Mouse (Mus musculus) liver, embryonic 14.5 days (tissue): ENCODE data around the gene Cr1l. TPM values are rescaled to one million over a fixed set of nuclear protein-coding genes. Genes with fewer than 3 reads are reported as not detected.

Source experiments
- ATAC-seq: fragments of 200-750 bp; cut with Nextera tagmentation; 2 replicates; pipeline ENCODE4 v1.8.0; 2017; ENCODE audit warnings: moderate number of reproducible peaks, mild to moderate bottlenecking, moderate library complexity; ENCODE audit not compliant: insufficient read depth
- DNase-seq, 3 experiments: peaks; one replicate each; pipeline ENCODE4 v3.0.0-alpha.2; 2012 to 2013; ENCODE audit warnings: low read depth in 3 of 3, low spot score in 3 of 3
- H3K27ac ChIP-seq: fragments of 300-500 bp; sonication (generic); 2 replicates; pipeline ENCODE4 v1.5.1; 2014; ENCODE audit warnings: moderate library complexity, mild to moderate bottlenecking, control low read depth, inconsistent platforms
- H3K27me3 ChIP-seq: fragments of 300-500 bp; sonication (generic); 2 replicates; pipeline ENCODE4 v1.6.1; 2014; ENCODE audit warnings: mild to moderate bottlenecking, low read length, moderate library complexity; ENCODE audit not compliant: control insufficient read depth, insufficient read depth
- H3K36me3 ChIP-seq: fragments of 300-500 bp; sonication (generic); replicated peaks from 2 replicates; pipeline ENCODE4 v1.6.1; 2014; ENCODE audit warnings: low read depth; ENCODE audit not compliant: control insufficient read depth, insufficient read depth
- H3K4me1 ChIP-seq, 2 experiments: fragments of 200-500 bp in 1 of 2; fragments of 300-500 bp in 1 of 2; sonication (generic) in 1 of 2; replicated peaks; 2 replicates each; pipeline ENCODE4 v1.6.1; 2012 to 2014; ENCODE audit warnings: antibody characterized with exemption in 1 of 2, inconsistent platforms in 1 of 2, low read length in 1 of 2; ENCODE audit not compliant: control insufficient read depth in 2 of 2, insufficient read depth in 2 of 2
- H3K4me2 ChIP-seq: fragments of 300-500 bp; sonication (generic); 2 replicates; pipeline ENCODE4 v1.6.1; 2014; ENCODE audit warnings: low read depth, mild to moderate bottlenecking, control low read depth, moderate library complexity
- H3K4me3 ChIP-seq, 2 experiments: fragments of 200-500 bp in 1 of 2; fragments of 300-500 bp in 1 of 2; sonication (generic) in 1 of 2; 2 replicates each; pipeline ENCODE4 v1.5.1; 2012 to 2014; ENCODE audit warnings: low read depth in 2 of 2, low read length in 2 of 2, mild to moderate bottlenecking in 2 of 2, control low read depth in 1 of 2, inconsistent platforms in 1 of 2, moderate library complexity in 1 of 2; ENCODE audit not compliant: insufficient read depth in 1 of 2
- H3K9ac ChIP-seq: fragments of 300-500 bp; sonication (generic); replicated peaks from 2 replicates; pipeline ENCODE4 v1.6.1; 2014; ENCODE audit warnings: mild to moderate bottlenecking, control low read depth, moderate library complexity
- H3K9me3 ChIP-seq: fragments of 300-500 bp; sonication (generic); 2 replicates; pipeline ENCODE4 v1.6.1; 2016; ENCODE audit warnings: low read length, mixed read lengths; ENCODE audit not compliant: control insufficient read depth
- CTCF ChIP-seq: IDR thresholded peaks from 2 replicates; pipeline ENCODE4 v1.5.1; 2016; ENCODE audit warnings: antibody characterized with exemption, low read depth, control low read depth
- EP300 ChIP-seq: IDR thresholded peaks from 2 replicates; pipeline ENCODE4 v1.6.1; 2016; ENCODE audit warnings: antibody characterized with exemption, low read depth
- WGBS: fragments of 180-500 bp; shearing (Covaris S2); extraction: QIAGEN DNeasy Blood & Tissue Kit; methylation state at CpG from one replicate; pipeline ENCODE4 v1.1.7; 2014; ENCODE audit not compliant: insufficient replicate concordance; 5-methylcytosine and 5-hydroxymethylcytosine counted together
- polyA plus RNA-seq, 2 experiments: library from polyadenylated mRNA; depleted of rRNA in 1 of 2; stranded (reverse) in 1 of 2; unstranded in 1 of 2; fragments of >200 nt; fragmentation: Nextera tagmentation in 1 of 2; extraction: Ambion mirVana in 1 of 2; gene quantifications; 2 replicates each; pipeline versions ENCODE4 v1.2.1 to v1.2.3; 2012 to 2014

The Cr1l gene
- polyA plus RNA-seq, 2 experiments = 41.4 to 64.2 TPM

DNA sequence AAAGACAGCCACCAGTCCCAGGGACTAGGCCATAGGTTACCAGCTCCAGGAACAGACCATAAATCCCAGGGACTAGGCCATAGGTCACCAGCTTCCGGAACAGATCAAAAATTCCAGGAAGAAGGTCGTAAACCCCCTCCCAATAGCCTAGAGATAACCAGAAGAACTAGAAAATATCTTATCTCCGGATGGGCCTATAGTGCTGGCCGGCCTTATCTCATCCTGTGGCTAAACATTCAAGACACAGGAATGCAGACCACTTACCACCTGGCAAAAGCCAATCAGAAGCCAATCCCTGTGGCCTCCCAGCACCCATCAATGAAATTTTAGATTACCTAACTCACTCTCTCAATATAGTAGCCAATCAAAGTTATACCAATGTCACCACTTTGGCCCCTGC lies 30.7 kb downstream of the Cr1l start:
- ATAC-seq (0 out of 2 replicates have a peak, but pooled peaks have one; percentile 4), DNase-seq (peak in 1 of 3 experiments; percentile 41)
- WGBS = 15% methylated on average over 4 of the region's 4 CpGs
- H3K4me3 ChIP-seq = no peak overlapping the region
- H3K27ac ChIP-seq = no peak overlapping the region
- H3K9me3 ChIP-seq = no peaks in the 10 kb centered on the region
- peaks cover 11 to 16% of the 10 kb centered on the region in 2 experiments for H3K4me1 ChIP-seq
- no peaks in the 10 kb centered on the region for H3K27me3 ChIP-seq
- H3K36me3 ChIP-seq = peaks cover 52% of the 10 kb centered on the region
- no peak overlapping the region for H3K9ac ChIP-seq
- TF ChIP-seq CTCF (no peak), EP300 (no peak)
- H3K4me2 ChIP-seq = no peak overlapping the region

- no peak for DNase-seq
- no peaks in the 10 kb centered on the region for H3K9me3 ChIP-seq
- no peaks in the 10 kb centered on the region for H3K27me3 ChIP-seq
- H3K4me3 ChIP-seq = no peak overlapping the region
- H3K27ac ChIP-seq = no peak overlapping the region
- H3K4me2 ChIP-seq = no peak overlapping the region
- TF ChIP-seq CTCF (no peak), EP300 (no peak)
- H3K9ac ChIP-seq = no peak overlapping the region
- peaks cover 14 to 23% of the 10 kb centered on the region in 2 experiments for H3K4me1 ChIP-seq
- 83% methylated on average over 1 of the region's 1 CpGs for WGBS
- peaks cover 37% of the 10 kb centered on the region for H3K36me3 ChIP-seq
- no peak for ATAC-seq
Observed at GRCm38 (mm10) chr1:195098004-195098403, 33.4 kb downstream of the Cr1l start.

DNA sequence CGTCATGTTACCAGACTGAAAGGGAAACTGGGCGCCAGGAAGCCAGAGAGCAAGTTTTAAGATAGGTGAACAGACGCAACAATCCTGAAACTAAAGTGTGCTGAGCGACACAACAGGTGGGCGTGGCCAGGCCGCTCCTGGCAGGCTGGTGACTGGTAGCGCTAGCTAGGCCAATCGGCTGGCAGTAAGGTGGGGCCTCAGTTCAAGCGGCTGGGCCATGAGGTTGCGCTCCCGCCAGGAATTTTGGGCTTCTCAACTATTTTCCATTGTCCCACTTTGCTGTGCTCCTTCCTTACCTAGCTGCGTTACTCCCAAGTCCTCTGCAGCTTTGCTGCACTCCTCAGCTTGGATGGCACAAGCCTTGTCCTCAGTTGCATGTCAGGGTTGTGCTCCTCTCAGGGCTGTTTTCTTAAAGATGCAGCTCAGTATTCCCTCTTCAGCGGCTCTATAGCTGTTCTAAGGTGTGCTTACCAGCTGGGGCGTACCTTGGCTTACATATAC lies 39.1 kb downstream of the Cr1l start, which contains the start of gene Cd46:
Cd46 (minus strand) TSS at position 30 of the 501 bp plus-strand sequence.
- peak within 1 kb of the TSS; percentile 89 for H3K9ac ChIP-seq
- ATAC-seq (peak; percentile 96), DNase-seq (peak; percentile 77 to 87 (median 79))
- peaks cover 34 to 39% of the 10 kb centered on the region in 2 experiments for H3K4me1 ChIP-seq
- peak within 1 kb of the TSS; percentile 98 for H3K27ac ChIP-seq
- 2% methylated on average over 14 of the region's 14 CpGs for WGBS
- H3K4me3 ChIP-seq = peak within 1 kb of the TSS; percentile 72 to 79
- peaks cover 12% of the 10 kb centered on the region; the same call in 1 of the 2 replicates for H3K36me3 ChIP-seq
- no peak for TF ChIP-seq CTCF
- TF ChIP-seq EP300 = no peak
- H3K4me2 ChIP-seq = peak within 1 kb of the TSS; percentile 90
- no peaks in the 10 kb centered on the region for H3K27me3 ChIP-seq
- no peaks in the 10 kb centered on the region for H3K9me3 ChIP-seq

DNA sequence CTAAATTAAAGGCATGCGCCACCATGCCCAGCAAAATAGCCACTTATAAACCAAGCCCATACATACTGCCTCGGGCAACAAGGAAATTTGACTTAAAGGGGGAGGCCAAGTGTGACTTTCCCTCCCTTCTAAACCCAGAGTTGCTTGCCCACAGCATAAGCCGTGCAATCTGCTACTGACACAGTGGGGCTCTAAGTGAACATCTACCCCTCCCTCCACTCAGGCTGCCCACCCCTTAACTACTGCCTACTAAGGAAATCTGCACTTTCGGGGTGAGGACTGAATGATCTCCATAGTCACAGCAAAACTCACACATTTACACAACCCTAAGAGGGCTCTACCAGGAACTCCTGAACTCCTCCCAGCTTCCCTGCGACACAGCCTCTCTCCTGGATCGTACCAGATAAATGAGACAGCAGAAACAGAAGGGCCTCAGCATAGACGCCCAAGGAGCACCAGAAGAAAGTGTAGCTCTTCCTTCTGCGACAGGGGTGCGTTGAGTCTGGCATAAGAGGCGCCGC lies 39.6 kb downstream of the Cr1l start:
- peak overlapping the region; percentile 89 for H3K9ac ChIP-seq
- H3K4me1 ChIP-seq = peaks cover 34 to 35% of the 10 kb centered on the region in 2 experiments
- peak; percentile 96 for ATAC-seq
- DNase-seq = peak; percentile 79 to 91 (median 83)
- H3K4me3 ChIP-seq = peak overlapping the region; percentile 72 to 79
- TF ChIP-seq CTCF (no peak), EP300 (peak; percentile 55; the same call in 1 of the 2 replicates)
- peak overlapping the region; percentile 98 for H3K27ac ChIP-seq
- peak overlapping the region; percentile 90 for H3K4me2 ChIP-seq
- no peaks in the 10 kb centered on the region for H3K27me3 ChIP-seq
- peaks cover 8% of the 10 kb centered on the region; the same call in 1 of the 2 replicates for H3K36me3 ChIP-seq
- no peaks in the 10 kb centered on the region for H3K9me3 ChIP-seq
- WGBS = 9% methylated on average over 11 of the region's 11 CpGs

DNA sequence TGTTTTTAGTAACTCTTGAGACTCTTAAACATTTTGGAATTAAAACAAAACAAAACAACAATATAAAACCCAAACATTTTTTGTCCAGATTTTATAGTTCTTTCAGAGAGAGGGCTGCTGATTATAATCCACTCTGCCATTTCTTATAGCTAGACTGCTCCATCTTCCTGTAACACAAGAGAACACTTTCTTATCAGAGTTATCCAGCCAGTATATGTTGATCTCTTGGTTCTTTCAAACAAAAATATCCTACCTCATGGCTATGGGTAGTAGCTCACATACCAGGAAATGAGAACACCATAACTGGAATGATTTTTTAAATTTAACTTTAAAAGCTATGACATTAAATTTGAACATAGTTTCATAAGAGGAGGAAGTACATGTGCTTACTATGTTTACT lies 49.2 kb downstream of the Cr1l start:
- no peak overlapping the region for H3K4me2 ChIP-seq
- no peaks in the 10 kb centered on the region for H3K36me3 ChIP-seq
- TF ChIP-seq EP300 = no peak
- TF ChIP-seq CTCF = no peak
- no peaks in the 10 kb centered on the region for H3K9me3 ChIP-seq
- peak; percentile 46; the same call in 1 of the 2 replicates for ATAC-seq
- DNase-seq = no peak
- H3K4me1 ChIP-seq = no peaks in the 10 kb centered on the region
- H3K9ac ChIP-seq = no peak overlapping the region
- no peaks in the 10 kb centered on the region for H3K27me3 ChIP-seq
- no peak overlapping the region for H3K4me3 ChIP-seq
- no peak overlapping the region for H3K27ac ChIP-seq

Other genes with a start within 250 kb of the Cr1l start
- gene Cd34, start 192.8 kb downstream of the Cr1l start, polyA plus RNA-seq (2012; rRNA removed) = 5.8 and 7.7 TPM in 2 replicates
- 10.6 and 11.2 TPM in 2 replicates for gene Cd34, start 192.8 kb downstream of the Cr1l start, polyA plus RNA-seq (2014; fragmentation: Nextera tagmentation; extraction: Ambion mirVana)
- gene Cd46, start 39.3 kb downstream of the Cr1l start, polyA plus RNA-seq (2012; rRNA removed) = 1.2 and 1.5 TPM in 2 replicates
- gene Cd46, start 39.3 kb downstream of the Cr1l start, polyA plus RNA-seq (2014; fragmentation: Nextera tagmentation; extraction: Ambion mirVana) = 0.71 and 0.93 TPM in 2 replicates
- gene Cr2, start 45.1 kb upstream of the Cr1l start, polyA plus RNA-seq (2012; rRNA removed) = not detected in 2 replicates
- 0.05 and 0.19 TPM in 2 replicates for gene Cr2, start 45.1 kb upstream of the Cr1l start, polyA plus RNA-seq (2014; fragmentation: Nextera tagmentation; extraction: Ambion mirVana)